Mouse (Mus musculus): Measurements from ENCODE around the gene H2-T24. TPM values are rescaled to one million over a fixed set of nuclear protein-coding genes. Genes with fewer than 3 reads are reported as not detected.

H2-T24 gene
- polyA plus RNA-seq, 1 experiment from 2014 or later = 2.9 TPM

DNA sequence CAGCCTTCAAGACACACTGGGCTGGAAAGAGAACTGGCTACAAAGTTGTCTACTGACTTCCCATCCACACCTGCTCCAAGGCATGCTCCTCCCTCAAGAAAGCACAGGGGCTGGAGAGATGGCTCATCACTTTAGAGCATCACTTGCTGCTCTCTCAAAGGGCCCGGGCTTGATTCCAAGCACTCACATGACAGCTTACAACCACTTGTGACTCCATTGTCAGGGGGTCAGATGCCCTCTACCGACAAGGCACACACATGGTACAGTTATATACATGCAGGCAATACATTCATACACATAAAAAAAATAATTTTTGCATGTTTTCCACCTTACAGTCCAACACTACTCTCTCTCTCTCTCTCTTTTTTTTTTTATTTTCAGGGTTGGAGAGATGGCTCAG lies 52.7 kb downstream of the H2-T24 start:
- Histone ChIP-seq H3K9me3 (replicated peaks; ENCODE audit: control insufficient read depth, low read length) (no peaks in the 10 kb centered on the region), H3K36me3 (ENCODE audit: control insufficient read depth, insufficient read depth, low read length) (peaks cover 16% of the 10 kb centered on the region), H3K9ac (ENCODE audit: low read depth, low read length) (no peak overlapping the region), H3K27ac (ENCODE audit: low read depth, low read length) (no peak overlapping the region), H3K4me3 (ENCODE audit: low read depth, low read length) (no peak overlapping the region), H3K27me3 (ENCODE audit: control insufficient read depth, insufficient read depth, low read length) (no peaks in the 10 kb centered on the region), H3K4me1 (ENCODE audit: control insufficient read depth, insufficient read depth, low read length) (peaks cover 9% of the 10 kb centered on the region), H3K4me2 (no peak overlapping the region)
- no peak for ATAC-seq (replicated peaks; ENCODE audit: insufficient number of reproducible peaks, low FRiP score, low TSS enrichment)
- 84% methylated on average over 2 of the region's 2 CpGs for WGBS (ENCODE audit: insufficient replicate concordance)

DNA sequence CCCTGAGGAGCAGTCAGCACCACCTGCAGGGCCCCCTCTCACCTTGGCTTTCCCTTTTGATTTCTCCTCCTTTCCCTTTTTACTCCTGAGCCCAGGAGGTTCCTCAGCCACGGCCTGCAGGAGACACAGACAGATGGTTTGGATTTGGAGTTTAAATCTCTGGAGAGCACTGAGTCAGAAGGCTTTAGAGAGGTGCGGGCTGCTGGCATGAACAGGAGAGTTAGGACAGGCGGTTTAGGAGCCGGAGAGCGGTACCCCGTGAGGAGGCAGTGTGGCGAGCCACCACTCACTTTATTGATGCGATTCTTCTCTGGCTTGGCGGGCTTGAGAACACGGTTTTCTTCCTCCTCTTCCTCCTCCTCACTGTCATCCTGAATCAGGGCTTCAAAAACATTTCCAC lies 57.1 kb downstream of the H2-T24 start:
- Histone ChIP-seq H3K27me3 (ENCODE audit: control insufficient read depth, insufficient read depth, low read length) (no peaks in the 10 kb centered on the region), H3K27ac (ENCODE audit: low read depth, low read length) (no peak overlapping the region), H3K4me3 (ENCODE audit: low read depth, low read length) (no peak overlapping the region), H3K36me3 (ENCODE audit: control insufficient read depth, insufficient read depth, low read length) (peaks cover 45% of the 10 kb centered on the region), H3K9me3 (replicated peaks; ENCODE audit: control insufficient read depth, low read length) (no peaks in the 10 kb centered on the region), H3K9ac (ENCODE audit: low read depth, low read length) (no peak overlapping the region), H3K4me2 (no peak overlapping the region), H3K4me1 (ENCODE audit: control insufficient read depth, insufficient read depth, low read length) (peaks cover 1% of the 10 kb centered on the region; the same call in 1 of the 2 replicates)
- WGBS (ENCODE audit: insufficient replicate concordance) = 90% methylated on average over 10 of the region's 10 CpGs
- ATAC-seq (replicated peaks; ENCODE audit: insufficient number of reproducible peaks, low FRiP score, low TSS enrichment) = no peak

DNA sequence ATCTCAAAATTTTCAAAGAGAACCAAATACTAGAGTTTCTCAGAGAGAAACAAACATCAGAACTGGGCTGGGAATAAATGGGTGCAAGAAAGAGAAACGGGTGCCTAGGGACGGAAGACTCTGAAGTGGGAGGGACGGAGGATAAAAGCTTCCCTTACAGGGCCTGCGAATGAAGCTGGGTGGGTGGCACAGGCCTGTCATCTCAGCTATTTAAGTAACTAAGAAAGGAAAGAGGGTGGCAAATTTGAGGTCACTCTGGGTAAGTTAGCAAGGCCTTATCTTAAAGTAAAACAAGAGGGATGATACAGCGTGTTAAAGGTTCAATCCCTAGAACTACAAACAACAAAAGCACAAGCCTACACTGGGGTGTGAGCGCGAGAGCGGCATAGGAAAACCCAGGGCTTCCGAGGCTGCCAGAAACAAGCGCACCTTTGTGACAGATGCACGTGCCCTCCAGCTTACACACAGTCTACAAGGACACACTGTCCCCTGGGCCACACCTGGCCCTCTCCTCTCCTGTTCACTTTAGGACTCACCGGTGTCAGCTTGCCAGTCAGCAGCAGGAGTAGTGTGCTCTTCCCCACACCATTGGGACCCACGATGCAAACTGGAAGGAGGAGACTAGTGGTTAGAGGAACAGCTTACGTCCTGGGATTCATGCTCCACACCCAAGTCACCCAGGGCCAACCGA lies 61.7 kb downstream of the H2-T24 start:
- H3K4me1 ChIP-seq (ENCODE audit: control insufficient read depth, insufficient read depth, low read length) = no peaks in the 10 kb centered on the region
- no peak overlapping the region for H3K9ac ChIP-seq (ENCODE audit: low read depth, low read length)
- no peaks in the 10 kb centered on the region for H3K9me3 ChIP-seq (replicated peaks; ENCODE audit: control insufficient read depth, low read length)
- H3K36me3 ChIP-seq (ENCODE audit: control insufficient read depth, insufficient read depth, low read length) = peaks cover 51% of the 10 kb centered on the region
- H3K27ac ChIP-seq (ENCODE audit: low read depth, low read length) = no peak overlapping the region
- ATAC-seq (replicated peaks; ENCODE audit: insufficient number of reproducible peaks, low FRiP score, low TSS enrichment) = no peak
- WGBS (ENCODE audit: insufficient replicate concordance) = 94% methylated on average over 15 of the region's 15 CpGs
- no peaks in the 10 kb centered on the region for H3K27me3 ChIP-seq (ENCODE audit: control insufficient read depth, insufficient read depth, low read length)
- no peak overlapping the region for H3K4me3 ChIP-seq (ENCODE audit: low read depth, low read length)
- no peak overlapping the region for H3K4me2 ChIP-seq

MicroRNAs within 50 kb of the gene (microRNA counts, 519-probe panel; counts per million panel counts)
- 32.2 counts per million for microRNA mmu-miR-877

Small RNA genes within 50 kb of the gene (microRNA-seq; reads per million reads assigned to microRNA genes)
- gene Mir877 (ENCODE audit: borderline number of aligned reads) = 105 reads per million, percentile 64 among the genes with 10 or more reads in this experiment

Other genes starting within 250 kb of the H2-T24 start
- gene Ier3, start 198.9 kb downstream of the H2-T24 start, polyA plus RNA-seq (2014; fragmentation: Nextera tagmentation; extraction: Ambion mirVana) = 13.2 and 17.0 TPM in 2 replicates
- gene Flot1, start 197.3 kb downstream of the H2-T24 start, polyA plus RNA-seq (2014; fragmentation: Nextera tagmentation; extraction: Ambion mirVana) = 71.3 and 74.0 TPM in 2 replicates
- 855 and 931 TPM in 2 replicates for gene Tubb5, start 182.3 kb downstream of the H2-T24 start, polyA plus RNA-seq (2014; fragmentation: Nextera tagmentation; extraction: Ambion mirVana)
- gene Mdc1, start 179.0 kb downstream of the H2-T24 start, polyA plus RNA-seq (2014; fragmentation: Nextera tagmentation; extraction: Ambion mirVana) = 19.0 and 19.5 TPM in 2 replicates
- 44.5 and 48.1 TPM in 2 replicates for gene Nrm, start 159.2 kb downstream of the H2-T24 start, polyA plus RNA-seq (2014; fragmentation: Nextera tagmentation; extraction: Ambion mirVana)
- 21.3 and 25.0 TPM in 2 replicates for gene Ppp1r18, start 155.0 kb downstream of the H2-T24 start, polyA plus RNA-seq (2014; fragmentation: Nextera tagmentation; extraction: Ambion mirVana)
- 23.8 and 25.9 TPM in 2 replicates for gene Dhx16, start 140.7 kb downstream of the H2-T24 start, polyA plus RNA-seq (2014; fragmentation: Nextera tagmentation; extraction: Ambion mirVana)
- gene 2310061I04Rik, start 123.1 kb downstream of the H2-T24 start, polyA plus RNA-seq (2014; fragmentation: Nextera tagmentation; extraction: Ambion mirVana) = 22.2 and 26.7 TPM in 2 replicates
- 64.0 and 65.4 TPM in 2 replicates for gene Atat1, start 110.5 kb downstream of the H2-T24 start, polyA plus RNA-seq (2014; fragmentation: Nextera tagmentation; extraction: Ambion mirVana)
- 77.7 and 83.9 TPM in 2 replicates for gene Mrps18b, start 104.2 kb downstream of the H2-T24 start, polyA plus RNA-seq (2014; fragmentation: Nextera tagmentation; extraction: Ambion mirVana)
- 26.9 and 27.2 TPM in 2 replicates for gene Ppp1r10, start 104.1 kb downstream of the H2-T24 start, polyA plus RNA-seq (2014; fragmentation: Nextera tagmentation; extraction: Ambion mirVana)
- 74.2 and 91.7 TPM in 2 replicates for gene Abcf1, start 50.8 kb downstream of the H2-T24 start, polyA plus RNA-seq (2014; fragmentation: Nextera tagmentation; extraction: Ambion mirVana)
- gene Gnl1, start 40.7 kb downstream of the H2-T24 start, polyA plus RNA-seq (2014; fragmentation: Nextera tagmentation; extraction: Ambion mirVana) = 26.1 and 29.1 TPM in 2 replicates
- gene Prr3, start 40.3 kb downstream of the H2-T24 start, polyA plus RNA-seq (2014; fragmentation: Nextera tagmentation; extraction: Ambion mirVana) = 17.4 TPM in 2 replicates
- gene H2-T23, start 12.3 kb upstream of the H2-T24 start, polyA plus RNA-seq (2014; fragmentation: Nextera tagmentation; extraction: Ambion mirVana) = 2.0 and 3.1 TPM in 2 replicates
- gene H2-T22, start 22.2 kb upstream of the H2-T24 start, polyA plus RNA-seq (2014; fragmentation: Nextera tagmentation; extraction: Ambion mirVana) = 6.7 and 7.3 TPM in 2 replicates
- gene Gm6034, start 22.4 kb upstream of the H2-T24 start, polyA plus RNA-seq (2014; fragmentation: Nextera tagmentation; extraction: Ambion mirVana) = not detected in 2 replicates
- gene Gm11127, start 37.8 kb upstream of the H2-T24 start, polyA plus RNA-seq (2014; fragmentation: Nextera tagmentation; extraction: Ambion mirVana) = not detected in 2 replicates
- gene Gm19684, start 101.1 kb upstream of the H2-T24 start, polyA plus RNA-seq (2014; fragmentation: Nextera tagmentation; extraction: Ambion mirVana) = not detected in 2 replicates
- gene Gm7030, start 108.9 kb upstream of the H2-T24 start, polyA plus RNA-seq (2014; fragmentation: Nextera tagmentation; extraction: Ambion mirVana) = not detected in 2 replicates
- not detected in 2 replicates for gene Gm8909, start 148.0 kb upstream of the H2-T24 start, polyA plus RNA-seq (2014; fragmentation: Nextera tagmentation; extraction: Ambion mirVana)
- gene H2-T3, start 169.7 kb upstream of the H2-T24 start, polyA plus RNA-seq (2014; fragmentation: Nextera tagmentation; extraction: Ambion mirVana) = not detected in 2 replicates
- 97.9 and 100 TPM in 2 replicates for gene Rpp21, start 237.5 kb upstream of the H2-T24 start, polyA plus RNA-seq (2014; fragmentation: Nextera tagmentation; extraction: Ambion mirVana)